Mouse (Mus musculus) left cerebral cortex, adult 9 months (tissue): ENCODE measurements around the gene Mapk1ip1l.

Source experiments
- DNase-seq, 2 experiments: peaks; one replicate each; pipeline ENCODE4 v3.0.0; 2022; ENCODE audit warnings: low spot score in 2 of 2

The Mapk1ip1l gene

GRCm38 (mm10) chr14:47297785-47298407, at the start of gene Mapk1ip1l:
Gene Mapk1ip1l, plus strand, starts transcription at chr14:47298266.
- DNase-seq: peak; percentile 51 to 91

DNA sequence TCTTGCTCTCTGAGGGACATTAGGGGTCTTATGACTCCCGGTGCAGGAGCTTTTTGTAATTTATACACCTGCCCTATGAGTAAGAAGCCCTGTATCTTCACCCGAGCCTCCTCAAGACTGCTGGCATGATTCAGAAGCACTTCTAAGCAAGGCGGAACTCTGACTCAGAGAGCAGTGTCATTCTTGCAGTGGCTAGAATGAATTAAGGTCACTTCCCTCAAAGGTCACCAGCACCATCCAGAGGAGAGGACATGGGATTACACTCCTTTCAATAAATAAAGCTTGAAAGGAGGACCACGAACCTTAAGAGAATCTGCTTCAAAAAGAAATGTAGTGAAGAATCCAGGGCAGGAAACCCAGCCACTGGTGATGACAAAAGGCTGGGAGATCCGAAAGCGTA, 48.2 kb upstream of the Mapk1ip1l start:
- DNase-seq: no peak

GRCm38 (mm10) chr14:47264866-47265265, 33.2 kb upstream of the Mapk1ip1l start:
- DNase-seq: no peak

DNA sequence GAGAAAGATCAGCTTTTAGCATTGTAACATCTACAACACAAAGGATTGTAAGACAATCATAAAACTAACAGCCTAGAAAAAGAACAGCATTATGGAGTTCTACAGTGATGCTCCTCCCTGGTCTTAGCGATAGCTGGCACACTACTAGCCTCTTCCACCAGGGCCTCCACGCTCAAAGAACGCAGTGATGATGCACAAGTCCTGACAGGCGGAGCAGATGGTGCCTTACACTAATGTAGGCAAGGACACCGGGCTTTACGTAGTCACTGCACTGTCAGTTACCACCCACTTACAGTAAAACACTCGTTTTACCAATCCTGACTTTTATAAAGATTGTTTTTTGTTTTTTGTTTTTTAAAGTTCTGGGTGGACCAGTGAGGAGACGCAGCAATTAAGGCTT, 32.2 kb upstream of the Mapk1ip1l start:
- DNase-seq: no peak

- no peak for DNase-seq
Measured at GRCm38 (mm10) chr14:47269056-47269455, 29.0 kb upstream of the Mapk1ip1l start.

DNA sequence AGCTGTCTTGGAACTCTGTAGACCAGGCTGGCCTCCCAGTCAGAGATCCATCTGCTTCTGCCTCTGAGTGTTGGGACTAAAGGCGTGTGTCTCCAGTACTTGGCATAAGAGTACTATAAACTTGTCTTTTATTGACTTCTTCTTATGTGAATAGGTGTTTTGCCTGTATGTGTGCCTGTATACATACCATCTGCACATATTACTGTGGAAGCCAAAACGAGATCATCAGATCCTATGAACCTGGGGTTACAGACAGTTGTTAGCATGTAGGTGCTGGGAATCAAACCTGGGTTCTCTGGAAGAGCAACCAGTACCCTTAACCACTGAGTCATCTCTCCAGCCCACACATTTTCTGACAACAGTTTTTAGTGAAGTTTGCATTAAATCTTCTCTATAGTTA, 28.4 kb upstream of the Mapk1ip1l start:
- no peak for DNase-seq

DNA sequence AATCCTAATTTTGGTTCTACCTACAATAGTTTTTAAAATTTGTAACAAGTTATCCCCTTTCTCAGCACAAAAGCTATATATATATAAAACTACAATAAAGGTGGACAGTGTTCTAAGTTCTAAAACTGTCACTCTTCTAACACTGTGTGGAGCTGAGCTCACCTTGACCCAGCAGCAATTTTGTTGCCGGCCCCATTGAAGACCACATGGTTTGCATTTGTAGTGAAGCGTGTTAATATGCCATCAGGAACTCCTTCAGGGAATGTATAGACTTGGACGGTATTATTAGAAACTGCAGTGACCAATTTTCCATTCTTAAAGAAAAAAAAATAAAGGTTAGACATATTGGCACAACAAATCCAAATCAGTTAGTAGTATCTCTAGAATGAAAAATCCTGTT, 24.3 kb upstream of the Mapk1ip1l start:
- DNase-seq: no peak

DNA sequence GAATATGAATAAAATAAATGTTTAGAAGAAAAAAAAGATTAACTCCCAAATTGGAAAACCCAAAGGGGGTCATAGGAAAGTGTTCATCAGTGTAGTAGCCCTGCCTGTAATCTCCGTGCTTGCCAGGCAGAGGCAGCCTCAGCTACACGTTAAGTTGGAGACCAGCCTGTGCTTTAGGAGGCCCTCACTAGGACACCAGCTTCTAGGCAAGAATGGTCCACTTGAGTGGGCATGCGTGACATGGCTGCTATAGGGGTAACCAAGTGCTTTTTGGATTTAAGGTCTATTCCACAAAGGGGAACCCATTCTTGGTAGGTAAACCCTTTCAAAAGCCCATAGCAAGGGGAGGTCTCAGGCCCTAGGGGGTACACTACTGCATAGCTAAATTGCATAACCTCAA, 22.6 kb upstream of the Mapk1ip1l start:
- DNase-seq: no peak

- DNase-seq: no peak
Measured at GRCm38 (mm10) chr14:47276036-47276603, 21.9 kb upstream of the Mapk1ip1l start.

DNA sequence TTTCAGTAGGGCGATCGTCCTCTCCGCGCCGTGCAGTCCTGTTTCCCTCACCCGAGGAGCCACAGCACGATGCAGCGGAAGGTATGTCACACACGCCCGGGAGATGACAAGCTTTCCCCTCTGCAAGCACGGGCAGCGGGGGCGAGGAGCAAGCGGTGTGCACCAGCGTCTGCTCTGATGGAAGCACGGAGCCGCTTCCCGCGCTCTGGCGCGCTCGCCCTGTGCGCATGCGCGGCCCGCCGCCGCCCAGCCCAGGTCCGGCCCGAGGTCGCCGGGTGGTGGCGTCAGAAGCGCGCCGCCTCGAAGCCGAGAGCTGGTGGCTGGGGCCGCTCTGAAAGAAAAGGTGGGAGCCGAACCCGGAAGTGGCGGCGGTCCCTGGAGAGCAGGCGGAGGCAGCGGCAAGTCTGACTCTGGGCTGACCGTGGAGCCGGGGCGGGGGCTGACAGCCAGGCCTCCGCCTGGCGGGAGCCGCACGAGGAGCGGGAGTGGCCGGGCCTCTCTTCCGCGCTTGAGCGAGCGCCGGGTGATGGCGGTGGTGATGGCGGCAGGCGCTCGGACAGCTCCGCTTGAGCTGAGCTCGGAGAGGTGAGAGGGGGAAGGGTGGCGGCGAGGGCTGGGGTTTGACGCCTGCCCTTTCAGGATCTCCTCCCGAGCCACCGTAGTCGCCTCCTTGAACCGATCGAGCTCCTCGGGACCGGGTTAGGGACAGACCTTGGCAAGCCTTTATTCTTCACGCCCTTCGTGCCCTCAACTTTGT, 21.3 kb upstream of the Mapk1ip1l start, which contains the start of the genes Wdhd1 and Socs4:
Gene Wdhd1 (minus strand): TSS at position 221 of the 757 bp plus-strand sequence.
Gene Socs4 (plus strand): TSS at position 295 of the 757 bp plus-strand sequence.
- peak; percentile 79 to 92 for DNase-seq

DNA sequence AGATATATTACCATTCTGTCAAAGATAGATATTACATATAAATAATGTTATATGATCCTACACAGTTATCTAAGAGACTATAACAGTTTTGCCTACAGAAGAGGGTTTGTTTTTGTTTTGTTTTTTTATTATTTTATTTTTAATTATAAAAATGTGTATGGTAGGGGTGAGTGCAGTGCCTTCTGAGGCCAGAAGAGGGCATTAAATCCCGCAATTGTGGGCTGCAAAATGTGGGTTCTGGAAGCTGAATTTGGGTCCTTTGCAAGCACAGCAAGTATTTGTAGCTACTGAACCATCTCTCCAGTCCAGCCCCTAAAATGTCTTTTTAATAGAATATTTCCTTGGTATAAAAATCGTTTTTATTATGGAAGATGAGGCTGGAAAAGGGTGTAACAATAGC, 19.0 kb upstream of the Mapk1ip1l start:
- no peak for DNase-seq

- DNase-seq: no peak
Measured at GRCm38 (mm10) chr14:47281535-47281934, 16.5 kb upstream of the Mapk1ip1l start.

DNA sequence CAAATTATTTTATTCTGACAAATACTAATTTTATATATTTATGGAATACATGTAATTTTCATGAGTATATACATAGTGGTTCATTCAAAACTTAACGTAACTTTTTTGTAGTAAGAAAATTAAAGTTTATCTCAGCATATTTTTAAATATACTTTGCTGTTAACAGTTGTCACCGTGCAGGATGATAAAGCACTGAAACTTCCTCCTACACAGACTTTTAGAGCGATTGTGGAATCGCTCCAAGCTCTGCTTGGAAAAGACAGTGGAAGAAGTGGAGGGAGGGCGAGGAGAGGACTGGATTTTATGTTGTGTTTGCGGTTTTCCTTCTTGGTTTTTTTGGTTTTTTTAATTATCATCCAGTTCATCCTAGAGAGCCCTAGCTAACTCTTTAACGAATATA, 14.5 kb upstream of the Mapk1ip1l start:
- DNase-seq: no peak

DNA sequence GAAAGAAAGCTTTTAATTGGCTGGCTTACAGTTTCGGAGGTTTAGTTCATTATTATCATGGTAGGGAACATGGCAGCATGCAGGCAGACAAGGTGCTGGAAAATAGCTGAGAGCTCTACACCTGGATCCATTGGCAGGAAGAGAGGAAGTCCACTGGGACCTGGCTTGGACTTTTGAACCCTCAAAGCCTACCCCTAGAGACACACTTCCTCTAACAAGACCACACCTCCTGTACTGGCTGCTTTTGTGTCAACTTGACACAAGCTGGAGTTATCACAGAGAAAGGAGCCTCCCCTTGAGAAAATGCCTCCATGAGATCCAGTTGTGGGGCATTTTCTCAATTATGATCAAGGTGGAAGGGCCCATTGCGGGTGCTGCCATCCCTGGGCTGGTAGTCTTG, 12.8 kb upstream of the Mapk1ip1l start:
- no peak for DNase-seq

GRCm38 (mm10) chr14:47286215-47286614, 11.9 kb upstream of the Mapk1ip1l start:
- no peak for DNase-seq

DNA sequence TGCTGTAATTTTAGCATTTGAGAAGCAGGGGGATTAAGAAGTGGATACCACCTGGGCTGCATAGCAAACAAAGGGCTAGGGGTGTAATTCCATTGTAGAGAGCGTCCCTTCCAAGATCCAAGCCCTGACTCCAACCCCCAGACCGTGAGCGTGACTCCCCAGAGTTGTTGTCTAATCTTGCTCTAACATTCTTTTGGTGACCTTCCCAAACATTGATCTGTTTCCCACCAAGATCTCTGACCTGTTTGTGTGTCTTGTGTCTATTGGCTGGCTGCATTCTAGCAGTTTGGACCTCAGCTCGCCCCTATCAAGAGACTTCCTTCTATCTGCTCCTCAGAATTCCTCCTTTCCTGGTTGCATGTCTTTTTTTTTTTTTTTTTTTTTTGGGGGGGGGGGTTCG, 11.0 kb upstream of the Mapk1ip1l start:
- no peak for DNase-seq

GRCm38 (mm10) chr14:47291772-47292171, 6.3 kb upstream of the Mapk1ip1l start:
- DNase-seq: no peak

DNA sequence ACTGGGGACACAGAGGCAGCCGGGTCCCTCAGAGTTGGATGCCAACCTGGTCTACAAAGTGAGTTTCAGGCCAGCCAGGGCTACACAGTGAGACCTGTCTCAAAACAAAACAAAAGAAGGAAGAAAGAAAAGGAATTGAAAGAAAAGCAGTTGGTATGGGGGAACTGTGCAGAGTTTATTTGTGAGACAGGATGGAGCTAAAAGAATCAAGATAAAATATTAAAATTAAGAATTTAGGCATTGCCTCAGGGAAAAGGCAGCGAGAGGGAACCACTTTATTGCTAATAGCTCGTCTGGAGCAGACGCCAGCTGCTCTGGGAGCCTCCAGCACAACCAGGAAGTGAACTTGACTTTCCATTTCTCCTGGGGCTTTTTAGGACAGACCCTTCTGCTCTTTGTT, 3.9 kb upstream of the Mapk1ip1l start:
- no peak for DNase-seq

GRCm38 (mm10) chr14:47296232-47296631, 1.8 kb upstream of the Mapk1ip1l start:
- DNase-seq: no peak

- DNase-seq: no peak
Measured at GRCm38 (mm10) chr14:47298408-47298792, 334 bp downstream of the Mapk1ip1l start.

DNA sequence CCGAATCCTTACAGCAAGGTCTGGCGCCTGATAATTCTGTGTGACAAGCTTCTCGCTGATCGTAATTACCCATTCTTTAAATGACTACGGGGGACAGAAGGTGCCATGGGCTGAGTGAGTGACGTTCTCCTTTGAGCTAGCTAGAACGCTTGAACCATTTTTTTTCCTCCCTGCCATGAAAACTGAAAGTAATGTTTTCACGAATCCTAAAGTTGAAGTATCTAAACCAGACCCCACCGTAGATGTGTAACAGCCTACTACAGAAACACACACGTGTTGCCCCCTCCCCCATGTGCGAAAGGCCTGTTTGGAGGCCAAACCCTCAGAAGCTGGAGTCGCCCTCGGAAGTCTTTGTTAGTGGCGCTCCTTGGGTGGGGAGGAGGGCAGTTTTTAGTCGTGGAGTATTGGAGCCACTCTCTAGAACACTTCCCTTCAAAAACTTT, 774 bp downstream of the Mapk1ip1l start:
- no peak for DNase-seq

- DNase-seq: no peak
Measured at GRCm38 (mm10) chr14:47302885-47303680, 5.0 kb downstream of the Mapk1ip1l start.
